Mouse (Mus musculus): Measurements from ENCODE around the gene B230118H07Rik. TPM values are rescaled to one million over a fixed set of nuclear protein-coding genes. Genes with fewer than 3 reads are reported as not detected.

Gene B230118H07Rik
- polyA plus RNA-seq, 1 experiment from 2014 or later: 14.9 TPM

DNA sequence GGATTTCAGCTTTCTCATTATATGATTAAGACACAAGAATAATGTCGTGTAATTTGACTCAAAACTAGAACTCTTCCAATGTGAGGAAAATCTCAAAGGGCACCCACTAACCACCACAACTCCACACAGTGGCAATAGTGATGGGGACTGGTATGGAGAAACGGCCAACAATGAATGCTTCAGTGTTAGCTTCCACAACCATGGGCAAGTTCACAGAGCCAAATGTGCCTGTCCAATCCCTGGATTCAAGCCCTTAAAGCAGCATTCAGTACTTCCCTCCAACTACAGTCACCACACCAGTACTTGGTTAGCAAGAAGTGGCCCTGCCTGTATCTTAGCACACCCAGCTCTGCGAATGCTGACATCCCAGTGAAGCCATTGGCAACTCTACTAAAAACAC, 38.5 kb downstream of the B230118H07Rik start:
- H3K36me3 ChIP-seq (replicated peaks): no peaks in the 10 kb centered on the region
- WGBS (ENCODE audit: insufficient replicate concordance): 65% methylated on average over 3 of the region's 3 CpGs
- no peak overlapping the region for H3K9ac ChIP-seq
- no peaks in the 10 kb centered on the region for H3K27me3 ChIP-seq
- no peaks in the 10 kb centered on the region for H3K4me1 ChIP-seq (replicated peaks)
- H3K9me3 ChIP-seq (replicated peaks): no peaks in the 10 kb centered on the region
- no peak overlapping the region for H3K4me3 ChIP-seq (replicated peaks)
- no peak overlapping the region for H3K4me2 ChIP-seq
- H3K27ac ChIP-seq (replicated peaks): no peak overlapping the region
- no peak for ATAC-seq (ENCODE audit: insufficient read depth)

DNA sequence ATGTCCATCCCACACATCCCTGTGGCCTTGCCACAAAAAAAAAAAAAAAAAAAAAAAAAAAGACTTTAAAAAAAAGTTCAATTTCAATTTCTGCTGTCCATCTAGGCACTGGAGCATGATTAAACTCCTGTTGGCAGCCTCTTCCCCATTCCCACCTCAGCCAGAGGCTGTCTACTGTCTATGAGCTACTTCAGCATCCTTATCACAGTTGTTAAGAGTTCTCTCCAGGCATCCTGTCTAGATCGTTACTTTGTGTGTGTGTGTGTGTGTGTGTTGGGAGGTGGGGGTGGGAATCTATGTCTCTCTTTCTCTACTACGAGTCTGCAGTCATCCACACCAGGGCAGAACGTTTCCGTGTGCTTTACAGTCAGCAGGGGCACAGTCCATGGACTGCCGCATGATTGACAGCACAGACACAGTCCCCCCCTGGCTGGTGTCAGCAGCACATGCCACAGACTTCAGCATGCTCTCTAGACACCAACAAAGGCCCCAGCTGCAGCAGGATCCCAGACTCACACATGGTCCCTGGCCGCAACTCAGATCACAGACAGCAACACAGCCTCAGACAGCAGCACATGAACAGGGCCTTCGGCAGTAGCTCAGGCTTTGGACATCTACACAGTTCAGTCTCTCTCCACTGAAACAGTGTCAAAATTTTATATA, 41.0 kb downstream of the B230118H07Rik start:
- no peak overlapping the region for H3K4me3 ChIP-seq (replicated peaks)
- H3K36me3 ChIP-seq (replicated peaks): no peaks in the 10 kb centered on the region
- no peak overlapping the region for H3K4me2 ChIP-seq
- no peaks in the 10 kb centered on the region for H3K9me3 ChIP-seq (replicated peaks)
- H3K27me3 ChIP-seq: no peaks in the 10 kb centered on the region
- H3K4me1 ChIP-seq (replicated peaks): no peaks in the 10 kb centered on the region
- H3K27ac ChIP-seq (replicated peaks): no peak overlapping the region
- no peak overlapping the region for H3K9ac ChIP-seq
- 69% methylated on average over 7 of the region's 7 CpGs for WGBS (ENCODE audit: insufficient replicate concordance)
- no peak for ATAC-seq (ENCODE audit: insufficient read depth)

GRCm38 (mm10) chr2:101603099-101603498, 46.2 kb downstream of the B230118H07Rik start:
- Histone ChIP-seq H3K4me2 (no peak overlapping the region), H3K9me3 (replicated peaks) (no peaks in the 10 kb centered on the region), H3K4me3 (replicated peaks) (no peak overlapping the region), H3K36me3 (replicated peaks) (no peaks in the 10 kb centered on the region), H3K4me1 (replicated peaks) (no peaks in the 10 kb centered on the region), H3K9ac (no peak overlapping the region), H3K27ac (replicated peaks) (no peak overlapping the region), H3K27me3 (no peaks in the 10 kb centered on the region)
- ATAC-seq (ENCODE audit: insufficient read depth): no peak
- WGBS (ENCODE audit: insufficient replicate concordance): 64% methylated on average over 1 of the region's 1 CpGs

GRCm38 (mm10) chr2:101600703-101601102, 48.6 kb downstream of the B230118H07Rik start:
- WGBS (ENCODE audit: insufficient replicate concordance): 38% methylated on average over 8 of the region's 8 CpGs
- H3K4me2 ChIP-seq: no peak overlapping the region
- H3K9ac ChIP-seq: no peak overlapping the region
- no peaks in the 10 kb centered on the region for H3K4me1 ChIP-seq (replicated peaks)
- H3K27ac ChIP-seq (replicated peaks): no peak overlapping the region
- no peak for ATAC-seq (ENCODE audit: insufficient read depth)
- no peaks in the 10 kb centered on the region for H3K36me3 ChIP-seq (replicated peaks)
- no peaks in the 10 kb centered on the region for H3K27me3 ChIP-seq
- no peak overlapping the region for H3K4me3 ChIP-seq (replicated peaks)
- no peaks in the 10 kb centered on the region for H3K9me3 ChIP-seq (replicated peaks)

GRCm38 (mm10) chr2:101598190-101599181, 50.8 kb downstream of the B230118H07Rik start:
- WGBS (ENCODE audit: insufficient replicate concordance): 64% methylated on average over 13 of the region's 13 CpGs
- no peak overlapping the region for H3K4me2 ChIP-seq
- no peak overlapping the region for H3K27ac ChIP-seq (replicated peaks)
- no peak for ATAC-seq (ENCODE audit: insufficient read depth)
- H3K36me3 ChIP-seq (replicated peaks): no peaks in the 10 kb centered on the region
- H3K4me1 ChIP-seq (replicated peaks): no peaks in the 10 kb centered on the region
- no peaks in the 10 kb centered on the region for H3K27me3 ChIP-seq
- H3K9ac ChIP-seq: no peak overlapping the region
- no peak overlapping the region for H3K4me3 ChIP-seq (replicated peaks)
- H3K9me3 ChIP-seq (replicated peaks): no peaks in the 10 kb centered on the region

GRCm38 (mm10) chr2:101597186-101597585, 52.1 kb downstream of the B230118H07Rik start:
- H3K4me2 ChIP-seq: no peak overlapping the region
- H3K9ac ChIP-seq: no peak overlapping the region
- H3K27ac ChIP-seq (replicated peaks): no peak overlapping the region
- H3K36me3 ChIP-seq (replicated peaks): no peaks in the 10 kb centered on the region
- H3K9me3 ChIP-seq (replicated peaks): no peaks in the 10 kb centered on the region
- H3K4me1 ChIP-seq (replicated peaks): no peaks in the 10 kb centered on the region
- no peak overlapping the region for H3K4me3 ChIP-seq (replicated peaks)
- H3K27me3 ChIP-seq: no peaks in the 10 kb centered on the region
- ATAC-seq (ENCODE audit: insufficient read depth): no peak

- no peak overlapping the region for H3K4me3 ChIP-seq (replicated peaks)
- no peaks in the 10 kb centered on the region for H3K36me3 ChIP-seq (replicated peaks)
- no peaks in the 10 kb centered on the region for H3K4me1 ChIP-seq (replicated peaks)
- no peak overlapping the region for H3K27ac ChIP-seq (replicated peaks)
- no peaks in the 10 kb centered on the region for H3K27me3 ChIP-seq
- WGBS (ENCODE audit: insufficient replicate concordance): 59% methylated on average over 5 of the region's 5 CpGs
- no peak overlapping the region for H3K9ac ChIP-seq
- H3K4me2 ChIP-seq: no peak overlapping the region
- ATAC-seq (ENCODE audit: insufficient read depth): no peak
- H3K9me3 ChIP-seq (replicated peaks): no peaks in the 10 kb centered on the region
Observed at GRCm38 (mm10) chr2:101594681-101595080, 54.7 kb downstream of the B230118H07Rik start.

GRCm38 (mm10) chr2:101592886-101593285, 56.4 kb downstream of the B230118H07Rik start:
- Histone ChIP-seq H3K9ac (no peak overlapping the region), H3K36me3 (replicated peaks) (no peaks in the 10 kb centered on the region), H3K4me3 (replicated peaks) (no peak overlapping the region), H3K4me1 (replicated peaks) (no peaks in the 10 kb centered on the region), H3K27me3 (no peaks in the 10 kb centered on the region), H3K27ac (replicated peaks) (no peak overlapping the region), H3K9me3 (replicated peaks) (no peaks in the 10 kb centered on the region), H3K4me2 (no peak overlapping the region)
- no peak for ATAC-seq (ENCODE audit: insufficient read depth)
- 67% methylated on average over 8 of the region's 8 CpGs for WGBS (ENCODE audit: insufficient replicate concordance)

- Histone ChIP-seq H3K27me3 (no peaks in the 10 kb centered on the region), H3K9me3 (replicated peaks) (no peaks in the 10 kb centered on the region), H3K4me1 (replicated peaks) (no peaks in the 10 kb centered on the region), H3K4me2 (no peak overlapping the region), H3K36me3 (replicated peaks) (no peaks in the 10 kb centered on the region), H3K4me3 (replicated peaks) (no peak overlapping the region), H3K9ac (no peak overlapping the region), H3K27ac (replicated peaks) (no peak overlapping the region)
- WGBS (ENCODE audit: insufficient replicate concordance): 50% methylated on average over 10 of the region's 10 CpGs
- ATAC-seq (ENCODE audit: insufficient read depth): no peak
Observed at GRCm38 (mm10) chr2:101592023-101592841, 57.1 kb downstream of the B230118H07Rik start.

- H3K9ac ChIP-seq: no peak overlapping the region
- WGBS (ENCODE audit: insufficient replicate concordance): 68% methylated on average over 8 of the region's 8 CpGs
- H3K4me3 ChIP-seq (replicated peaks): no peak overlapping the region
- no peaks in the 10 kb centered on the region for H3K36me3 ChIP-seq (replicated peaks)
- no peaks in the 10 kb centered on the region for H3K4me1 ChIP-seq (replicated peaks)
- ATAC-seq (ENCODE audit: insufficient read depth): no peak
- no peaks in the 10 kb centered on the region for H3K27me3 ChIP-seq
- H3K9me3 ChIP-seq (replicated peaks): no peaks in the 10 kb centered on the region
- no peak overlapping the region for H3K27ac ChIP-seq (replicated peaks)
- no peak overlapping the region for H3K4me2 ChIP-seq
Observed at GRCm38 (mm10) chr2:101591356-101591755, 58.0 kb downstream of the B230118H07Rik start.

GRCm38 (mm10) chr2:101581418-101581817, 67.9 kb downstream of the B230118H07Rik start:
- no peak overlapping the region for H3K9ac ChIP-seq
- ATAC-seq (ENCODE audit: insufficient read depth): no peak
- no peaks in the 10 kb centered on the region for H3K27me3 ChIP-seq
- WGBS (ENCODE audit: insufficient replicate concordance): 56% methylated on average over 3 of the region's 3 CpGs
- no peaks in the 10 kb centered on the region for H3K36me3 ChIP-seq (replicated peaks)
- H3K9me3 ChIP-seq (replicated peaks): no peaks in the 10 kb centered on the region
- no peak overlapping the region for H3K27ac ChIP-seq (replicated peaks)
- H3K4me1 ChIP-seq (replicated peaks): no peaks in the 10 kb centered on the region
- H3K4me2 ChIP-seq: no peak overlapping the region
- H3K4me3 ChIP-seq (replicated peaks): no peak overlapping the region
